In the genomic region with DNA sequence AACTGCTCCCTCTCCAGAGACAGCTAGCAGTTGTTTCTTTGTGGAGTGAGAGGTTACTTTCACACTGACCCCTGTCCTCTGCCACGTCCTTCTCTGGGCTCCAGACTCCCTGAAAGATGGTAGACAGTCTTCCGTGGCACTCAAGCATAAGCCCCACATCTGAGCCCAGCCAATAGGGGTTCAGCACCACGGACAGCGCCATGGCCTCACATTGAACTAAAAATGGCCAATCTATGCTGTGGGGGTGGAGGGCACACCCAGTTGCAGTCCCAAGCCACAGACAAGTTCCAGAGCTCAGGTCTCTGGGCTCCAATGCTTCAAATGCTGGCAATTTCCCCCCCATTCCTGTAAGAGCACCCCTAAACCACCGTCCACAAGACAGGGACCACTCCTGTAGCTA, we compare ENCODE assay signal across 9 mouse cellular contexts. TPM values are rescaled to one million over a fixed set of nuclear protein-coding genes. Genes with fewer than 3 reads are reported as not detected.
DNase-seq lines count a peak whose midpoint lies in the region; ATAC-seq and TF ChIP-seq lines count a peak whose summit lies in the region.
"Had no signal": no experiment of that assay in that cellular context is flagged by ENCODE, and none has a peak within 500 bp of the region (broad histone marks: within the 10 kb centered on the region; RNA-seq: fewer than 3 reads in every experiment).

No protein-coding gene starts in this region.

- no peaks in the 10 kb centered on the region for H3K9me3 ChIP-seq in intestine, embryonic 14.5 days (ENCODE audit: control insufficient read depth, low read length)
- H3K9me3 ChIP-seq in intestine, postnatal 0 days (ENCODE audit: control insufficient read depth) = no peaks in the 10 kb centered on the region
- no peaks in the 10 kb centered on the region for H3K9me3 ChIP-seq in embryonic facial prominence, embryonic 15.5 days (replicated peaks)
- H3K9me3 ChIP-seq in midbrain, postnatal 0 days (ENCODE audit: low read length) = no peaks in the 10 kb centered on the region
- no peaks in the 10 kb centered on the region for H3K9me3 ChIP-seq in intestine, embryonic 16.5 days (ENCODE audit: control insufficient read depth, low read length)
- H3K9me3 ChIP-seq: liver, embryonic 15.5 days had no signal

- ATAC-seq in intestine, embryonic 14.5 days (replicated peaks; ENCODE audit: low FRiP score, low TSS enrichment, low read depth) = no peak
- ATAC-seq in intestine, postnatal 0 days = no peak
- ATAC-seq in embryonic facial prominence, embryonic 15.5 days (ENCODE audit: insufficient number of reproducible peaks, low FRiP score, low TSS enrichment, low read depth) = peak; percentile 31; the same call in 1 of the 2 replicates
- no peak for ATAC-seq in midbrain, postnatal 0 days (ENCODE audit: low FRiP score)
- no peak for ATAC-seq in intestine, embryonic 16.5 days

- 4% methylated on average over 5 of the region's 5 CpGs for whole genome bisulfite sequencing in intestine, embryonic 14.5 days
- 11% methylated on average over 5 of the region's 5 CpGs for WGBS in intestine, postnatal 0 days
- 7% methylated on average over 5 of the region's 5 CpGs for WGBS in embryonic facial prominence, embryonic 15.5 days
- WGBS in midbrain, postnatal 0 days = 17% methylated on average over 5 of the region's 5 CpGs
- 8% methylated on average over 5 of the region's 5 CpGs for WGBS in intestine, embryonic 16.5 days

- H3K4me1 ChIP-seq in intestine, embryonic 14.5 days (replicated peaks; ENCODE audit: control insufficient read depth, insufficient read depth, low read length) = no peaks in the 10 kb centered on the region
- H3K4me1 ChIP-seq in intestine, postnatal 0 days (replicated peaks; ENCODE audit: control insufficient read depth, insufficient read depth, low read length) = no peaks in the 10 kb centered on the region
- no peaks in the 10 kb centered on the region for H3K4me1 ChIP-seq in embryonic facial prominence, embryonic 15.5 days
- H3K4me1 ChIP-seq in midbrain, postnatal 0 days (ENCODE audit: insufficient read depth, low read length) = no peaks in the 10 kb centered on the region; the same call in 1 of the 2 replicates
- H3K4me1 ChIP-seq in intestine, embryonic 16.5 days (ENCODE audit: control insufficient read depth, insufficient read depth, low read length) = no peaks in the 10 kb centered on the region
- H3K4me1 ChIP-seq: liver, embryonic 15.5 days had no signal

- no peak for TF ChIP-seq CTCF in intestine, postnatal 0 days (IDR thresholded peaks at IDR 0.05; ENCODE audit: low read depth)
- TF ChIP-seq CTCF in midbrain, postnatal 0 days (IDR thresholded peaks at IDR 0.05) = no peak

- H3K9ac ChIP-seq in intestine, embryonic 14.5 days (ENCODE audit: low read length) = no peak overlapping the region
- no peak overlapping the region for H3K9ac ChIP-seq in intestine, postnatal 0 days (ENCODE audit: low read depth, low read length)
- no peak overlapping the region for H3K9ac ChIP-seq in embryonic facial prominence, embryonic 15.5 days
- H3K9ac ChIP-seq in midbrain, postnatal 0 days (replicated peaks; ENCODE audit: low read length, poor library complexity, severe bottlenecking) = no peak overlapping the region
- no peak overlapping the region for H3K9ac ChIP-seq in intestine, embryonic 16.5 days (ENCODE audit: low read depth, low read length)
- H3K9ac ChIP-seq: liver, embryonic 15.5 days had no signal

- no peaks in the 10 kb centered on the region for H3K36me3 ChIP-seq in intestine, embryonic 14.5 days (ENCODE audit: control insufficient read depth, insufficient read depth, low read length)
- H3K36me3 ChIP-seq in intestine, postnatal 0 days (ENCODE audit: control insufficient read depth, insufficient read depth) = no peaks in the 10 kb centered on the region
- H3K36me3 ChIP-seq in embryonic facial prominence, embryonic 15.5 days = no peaks in the 10 kb centered on the region
- no peaks in the 10 kb centered on the region for H3K36me3 ChIP-seq in midbrain, postnatal 0 days (ENCODE audit: insufficient read depth, low read length)
- H3K36me3 ChIP-seq in intestine, embryonic 16.5 days (ENCODE audit: control insufficient read depth, insufficient read depth, low read length) = no peaks in the 10 kb centered on the region
- H3K36me3 ChIP-seq: liver, embryonic 15.5 days had no signal

- H3K4me2 ChIP-seq in intestine, embryonic 14.5 days (ENCODE audit: low read length) = no peak overlapping the region
- no peak overlapping the region for H3K4me2 ChIP-seq in intestine, postnatal 0 days (replicated peaks; ENCODE audit: low read depth)
- no peak overlapping the region for H3K4me2 ChIP-seq in embryonic facial prominence, embryonic 15.5 days (replicated peaks)
- H3K4me2 ChIP-seq in midbrain, postnatal 0 days (ENCODE audit: low read depth, low read length, poor library complexity, severe bottlenecking) = no peak overlapping the region
- H3K4me2 ChIP-seq in intestine, embryonic 16.5 days (ENCODE audit: low read depth, low read length) = no peak overlapping the region
- H3K4me2 ChIP-seq: liver, embryonic 15.5 days had no signal

- H3K4me3 ChIP-seq in intestine, embryonic 14.5 days (ENCODE audit: low read depth, low read length) = no peak overlapping the region
- no peak overlapping the region for H3K4me3 ChIP-seq in intestine, postnatal 0 days (ENCODE audit: low read depth, low read length)
- no peak overlapping the region for H3K4me3 ChIP-seq in embryonic facial prominence, embryonic 15.5 days (replicated peaks)
- H3K4me3 ChIP-seq in midbrain, postnatal 0 days (ENCODE audit: low read depth, low read length) = no peak overlapping the region
- H3K4me3 ChIP-seq in intestine, embryonic 16.5 days (ENCODE audit: low read length) = no peak overlapping the region
- H3K4me3 ChIP-seq: liver, embryonic 15.5 days had no signal

- peak; percentile 96 for DNase-seq in intestine, embryonic 14.5 days (ENCODE audit: low spot score)
- DNase-seq in NIH3T3 (ENCODE audit: low read depth) = peak; percentile 91
- peak; percentile 32 to 80 for DNase-seq in kidney, postnatal 36 days
- DNase-seq in midbrain, postnatal 0 days (ENCODE audit: low spot score) = peak; percentile 47
- DNase-seq in frontal cortex, postnatal 36 days (ENCODE audit: low spot score in 2 of 2) = no peak

- H3K27ac ChIP-seq in intestine, embryonic 14.5 days (ENCODE audit: low read depth) = no peak overlapping the region
- H3K27ac ChIP-seq in intestine, postnatal 0 days (ENCODE audit: low read depth, low read length) = no peak overlapping the region
- no peak overlapping the region for H3K27ac ChIP-seq in embryonic facial prominence, embryonic 15.5 days (replicated peaks)
- no peak overlapping the region for H3K27ac ChIP-seq in midbrain, postnatal 0 days (ENCODE audit: low read depth, low read length)
- no peak overlapping the region for H3K27ac ChIP-seq in intestine, embryonic 16.5 days (ENCODE audit: low read length)
- H3K27ac ChIP-seq: liver, embryonic 15.5 days had no signal

- no peaks in the 10 kb centered on the region for H3K27me3 ChIP-seq in intestine, embryonic 14.5 days (replicated peaks; ENCODE audit: control insufficient read depth, insufficient read depth, low read length)
- H3K27me3 ChIP-seq in intestine, postnatal 0 days (replicated peaks; ENCODE audit: control insufficient read depth, insufficient read depth, low read length) = no peaks in the 10 kb centered on the region
- no peaks in the 10 kb centered on the region; the same call in 1 of the 2 replicates for H3K27me3 ChIP-seq in embryonic facial prominence, embryonic 15.5 days
- H3K27me3 ChIP-seq in midbrain, postnatal 0 days (ENCODE audit: insufficient read depth, low read length) = no peaks in the 10 kb centered on the region; the same call in 1 of the 2 replicates
- H3K27me3 ChIP-seq in intestine, embryonic 16.5 days (replicated peaks; ENCODE audit: control insufficient read depth, insufficient read depth, low read length) = 0 out of 2 replicates have a peak, but pooled peaks cover 2% of the 10 kb centered on the region

RNA-seq across cellular contexts. Expression of gene Rapgef1, which starts 45.9 kb away (rescaled TPM):
- polyA plus RNA-seq in intestine, embryonic 14.5 days (2014; fragmentation: Nextera tagmentation; extraction: Ambion mirVana) = 15.1 and 15.7 TPM in 2 replicates
- 6.1 and 6.3 TPM in 2 replicates for polyA plus RNA-seq in intestine, postnatal 0 days (2015; fragmentation: Nextera tagmentation; extraction: Ambion mirVana)
- 17.0 and 18.6 TPM in 2 replicates for polyA plus RNA-seq in embryonic facial prominence, embryonic 15.5 days (2015; fragmentation: Nextera tagmentation; extraction: Ambion mirVana)
- total RNA-seq in midbrain, postnatal 0 days (2014; rRNA removed) = 98.7 and 109 TPM in 2 replicates
- polyA plus RNA-seq in midbrain, postnatal 0 days (2015; fragmentation: Nextera tagmentation; extraction: Ambion mirVana) = 15.4 and 16.2 TPM in 2 replicates
- 7.9 and 8.1 TPM in 2 replicates for polyA plus RNA-seq in intestine, embryonic 16.5 days (2015; fragmentation: Nextera tagmentation; extraction: Ambion mirVana)

Comparison
In these comparisons a context has a peak if more than half of its experiments do, and no peak if none do; other contexts are left out.
1. DNase-seq: peak in intestine, embryonic 14.5 days (single experiment), NIH3T3 (single experiment), kidney, postnatal 36 days (2 of 2) and midbrain, postnatal 0 days (single experiment); none in frontal cortex, postnatal 36 days (0 of 2).